Mouse (Mus musculus) MEL (cell line): ENCODE measurements at regions not wholly inside any gene's neighbourhood (a gene's known extent, or its start where the extent isn't known, plus 50 kb on each side); places are given as distances from the start of the nearest gene placed in this dataset.

Experiments
- DNase-seq: peaks from one replicate; pipeline ENCODE4 v3.0.0; 2011; ENCODE audit warnings: low read depth, low spot score
- H3K27ac ChIP-seq: 2 replicates; pipeline ENCODE4 v1.5.1; 2012; ENCODE audit warnings: low read depth, mild to moderate bottlenecking, control low read depth, low read length, moderate library complexity; ENCODE audit not compliant: control insufficient read depth
- H3K27me3 ChIP-seq, 2 experiments: fragments of 150-350 bp in 1 of 2; sonication (generic) in 1 of 2; 2 replicates each; pipeline ENCODE4 v1.6.1; 2012; ENCODE audit warnings: low read length in 2 of 2, mild to moderate bottlenecking in 2 of 2, improper control_type of control experiment in 1 of 2, moderate library complexity in 1 of 2; ENCODE audit not compliant: insufficient read depth in 2 of 2, control insufficient read depth in 1 of 2
- H3K36me3 ChIP-seq, 2 experiments: 2 replicates each; pipeline ENCODE4 v1.6.1; 2012 to 2014; ENCODE audit warnings: low read length in 2 of 2, improper control_type of control experiment in 1 of 2, inconsistent platforms in 1 of 2, mild to moderate bottlenecking in 1 of 2; ENCODE audit not compliant: insufficient read depth in 2 of 2, control insufficient read depth in 1 of 2
- H3K4me1 ChIP-seq, 2 experiments: fragments of 150-350 bp in 1 of 2; sonication (generic) in 1 of 2; 2 replicates each; pipeline ENCODE4 v1.6.1; 2012; ENCODE audit warnings: low read length in 2 of 2, improper control_type of control experiment in 1 of 2, mild to moderate bottlenecking in 1 of 2; ENCODE audit not compliant: insufficient read depth in 2 of 2, control insufficient read depth in 1 of 2
- H3K4me3 ChIP-seq, 2 experiments: fragments of 150-350 bp in 1 of 2; sonication (generic) in 1 of 2; 2 replicates each; pipeline ENCODE4 v1.5.1; 2012; ENCODE audit warnings: low read depth in 2 of 2, low read length in 2 of 2, mild to moderate bottlenecking in 2 of 2, moderate library complexity in 2 of 2, control low read depth in 1 of 2, improper control_type of control experiment in 1 of 2; ENCODE audit not compliant: control insufficient read depth in 1 of 2, insufficient read depth in 1 of 2
- H3K79me2 ChIP-seq: 2 replicates; pipeline ENCODE4 v1.6.1; 2012; ENCODE audit warnings: mild to moderate bottlenecking, low read length, moderate library complexity; ENCODE audit not compliant: control insufficient read depth, poor library complexity, insufficient read depth
- H3K9ac ChIP-seq: 2 replicates; pipeline ENCODE4 v1.6.1; 2012; ENCODE audit warnings: low read depth, mild to moderate bottlenecking, control low read depth, low read length, moderate library complexity; ENCODE audit not compliant: control insufficient read depth, poor library complexity, severe bottlenecking
- H3K9me3 ChIP-seq: fragments of 150-350 bp; sonication (generic); replicated peaks from 2 replicates; pipeline ENCODE4 v1.6.1; 2012; ENCODE audit warnings: mild to moderate bottlenecking, low read length, improper control_type of control experiment, moderate library complexity; ENCODE audit not compliant: insufficient read depth
- CHD1 ChIP-seq: IDR thresholded peaks from 2 replicates; pipeline ENCODE4 v1.6.1; 2012; ENCODE audit warnings: low read depth, mild to moderate bottlenecking, inconsistent platforms, low read length, improper control_type of control experiment
- CTCF ChIP-seq, 3 experiments: IDR thresholded peaks in 2 of 3; conservative IDR thresholded peaks in 1 of 3; 2 replicates each; pipeline ENCODE4 v1.5.1; 2011 to 2012; ENCODE audit warnings: low read length in 3 of 3, low read depth in 2 of 3, mild to moderate bottlenecking in 2 of 3, improper control_type of control experiment in 1 of 3, inconsistent platforms in 1 of 3, mixed read lengths in 1 of 3, moderate library complexity in 1 of 3; ENCODE audit not compliant: control insufficient read depth in 1 of 3, insufficient read depth in 1 of 3, poor library complexity in 1 of 3, severe bottlenecking in 1 of 3
- E2F4 ChIP-seq: IDR thresholded peaks from 2 replicates; pipeline ENCODE4 v1.6.1; 2011; ENCODE audit warnings: low read depth, low read length, improper control_type of control experiment, borderline replicate concordance
- GABPA ChIP-seq: IDR thresholded peaks from 2 replicates; pipeline ENCODE4 v1.6.1; 2012; ENCODE audit warnings: low read depth, mild to moderate bottlenecking, inconsistent platforms, low read length, improper control_type of control experiment, moderate library complexity
- GATA1 ChIP-seq: IDR thresholded peaks from 2 replicates; pipeline ENCODE4 v1.6.1; 2011; ENCODE audit warnings: low read depth, low read length, improper control_type of control experiment
- JUND ChIP-seq: IDR thresholded peaks from 2 replicates; pipeline ENCODE4 v1.6.1; 2011; ENCODE audit warnings: low read depth, mild to moderate bottlenecking, improper control_type of control experiment, low read length
- KAT2A ChIP-seq: conservative IDR thresholded peaks from 2 replicates; pipeline ENCODE4 v1.6.1; 2012; ENCODE audit warnings: low read depth, low read length, improper control_type of control experiment, inconsistent platforms
- MAZ ChIP-seq: IDR thresholded peaks from 2 replicates; pipeline ENCODE4 v1.6.1; 2012; ENCODE audit warnings: low read depth, mild to moderate bottlenecking, inconsistent platforms, low read length, improper control_type of control experiment
- MEF2A ChIP-seq: IDR thresholded peaks from 2 replicates; pipeline ENCODE4 v1.6.1; 2014; ENCODE audit warnings: low read depth, mild to moderate bottlenecking, inconsistent platforms, low read length, improper control_type of control experiment; ENCODE audit not compliant: poor library complexity, insufficient replicate concordance, severe bottlenecking; ENCODE audit errors: extremely low read depth
- MXI1 ChIP-seq: IDR thresholded peaks from 2 replicates; pipeline ENCODE4 v1.6.1; 2011; ENCODE audit warnings: mild to moderate bottlenecking, low read depth, low read length, improper control_type of control experiment
- NELFE ChIP-seq: IDR thresholded peaks from 2 replicates; pipeline ENCODE4 v1.6.1; 2011; ENCODE audit warnings: low read depth, low read length, improper control_type of control experiment
- RAD21 ChIP-seq: IDR thresholded peaks from 2 replicates; pipeline ENCODE4 v1.6.1; 2011; ENCODE audit warnings: mild to moderate bottlenecking, low read depth, low read length, improper control_type of control experiment
- RCOR1 ChIP-seq: IDR thresholded peaks from 2 replicates; pipeline ENCODE4 v1.6.1; 2012; ENCODE audit warnings: low read depth, mild to moderate bottlenecking, inconsistent platforms, low read length, improper control_type of control experiment
- SMC3 ChIP-seq: IDR thresholded peaks from 2 replicates; pipeline ENCODE4 v1.6.1; 2011; ENCODE audit warnings: low read depth, low read length, improper control_type of control experiment
- TAL1 ChIP-seq: IDR thresholded peaks from 2 replicates; pipeline ENCODE4 v1.6.1; 2012; ENCODE audit warnings: mild to moderate bottlenecking, inconsistent platforms, low read length, moderate library complexity, mixed read lengths
- TBP ChIP-seq: IDR thresholded peaks from 2 replicates; pipeline ENCODE4 v1.8.0; 2011; ENCODE audit warnings: low read depth, low read length, improper control_type of control experiment
- UBTF ChIP-seq: IDR thresholded peaks from 2 replicates; pipeline ENCODE4 v1.6.1; 2012; ENCODE audit warnings: low read depth, mild to moderate bottlenecking, inconsistent platforms, low read length, improper control_type of control experiment, moderate library complexity, borderline replicate concordance; ENCODE audit not compliant: insufficient read depth
- USF1 ChIP-seq: IDR thresholded peaks from 2 replicates; pipeline ENCODE4 v1.6.1; 2014; ENCODE audit warnings: low read depth, mild to moderate bottlenecking, inconsistent platforms, low read length, improper control_type of control experiment, moderate library complexity
- USF2 ChIP-seq, 2 experiments: IDR thresholded peaks; 2 replicates each; pipeline ENCODE4 v1.6.1; 2011 to 2012; ENCODE audit warnings: improper control_type of control experiment in 2 of 2, low read length in 2 of 2, borderline replicate concordance in 1 of 2, inconsistent platforms in 1 of 2, low read depth in 1 of 2, mild to moderate bottlenecking in 1 of 2; ENCODE audit not compliant: insufficient read depth in 1 of 2
- ZC3H11A ChIP-seq: IDR thresholded peaks from 2 replicates; pipeline ENCODE4 v1.6.1; 2012; ENCODE audit warnings: low read depth, mild to moderate bottlenecking, inconsistent platforms, low read length, improper control_type of control experiment
- ZMIZ1 ChIP-seq: IDR thresholded peaks from 2 replicates; pipeline ENCODE4 v1.6.1; 2012; ENCODE audit warnings: low read depth, mild to moderate bottlenecking, inconsistent platforms, low read length, improper control_type of control experiment, moderate library complexity
- ZNF384 ChIP-seq: IDR thresholded peaks from 2 replicates; pipeline ENCODE4 v1.6.1; 2012; ENCODE audit warnings: low read depth, mild to moderate bottlenecking, inconsistent platforms, low read length, improper control_type of control experiment

- no peak for DNase-seq
- Histone ChIP-seq H3K27ac (no peak overlapping the region), H3K9ac (no peak overlapping the region), H3K36me3 (no peaks in the 10 kb centered on the region), H3K4me1 (no peaks in the 10 kb centered on the region), H3K9me3 (no peaks in the 10 kb centered on the region), H3K4me3 (no peak overlapping the region), H3K79me2 (no peaks in the 10 kb centered on the region), H3K27me3 (no peaks in the 10 kb centered on the region)
- TF ChIP-seq RAD21 (no peak), MEF2A (no peak), ZMIZ1 (no peak), TAL1 (no peak), ZNF384 (no peak), ZC3H11A (no peak), CTCF (IDR thresholded peaks at IDR 0.05 in 2 of 3, conservative IDR thresholded peaks at IDR 0.05 in 1 of 3; ENCODE audit: control insufficient read depth in 1 of 3, insufficient read depth in 1 of 3, low read depth in 2 of 3, low read length in 3 of 3, poor library complexity in 1 of 3, severe bottlenecking in 1 of 3) (no peak), KAT2A (no peak), USF1 (no peak), NELFE (no peak), E2F4 (no peak), USF2 (IDR thresholded peaks at IDR 0.05; ENCODE audit: borderline replicate concordance in 1 of 2, insufficient read depth in 1 of 2, low read depth in 1 of 2, low read length in 2 of 2) (no peak), MAZ (no peak), UBTF (no peak), GABPA (no peak), SMC3 (no peak), RCOR1 (no peak)
These were observed 362.8 kb upstream of the Thbs1 start for GRCm38 (mm10) chr2:117748892-117749291.

GRCm38 (mm10) chr2:117759491-117760013 lies 352.1 kb upstream of the Thbs1 start:
- Histone ChIP-seq H3K36me3 (no peaks in the 10 kb centered on the region), H3K27ac (no peak overlapping the region), H3K79me2 (no peaks in the 10 kb centered on the region), H3K27me3 (no peaks in the 10 kb centered on the region), H3K4me3 (no peak overlapping the region), H3K9ac (no peak overlapping the region), H3K4me1 (no peaks in the 10 kb centered on the region), H3K9me3 (no peaks in the 10 kb centered on the region)
- TF ChIP-seq SMC3 (no peak), RAD21 (no peak), JUND (no peak), TBP (no peak), GATA1 (no peak), MXI1 (no peak), MEF2A (no peak), CHD1 (no peak), KAT2A (no peak), CTCF (IDR thresholded peaks at IDR 0.05 in 2 of 3, conservative IDR thresholded peaks at IDR 0.05 in 1 of 3; ENCODE audit: control insufficient read depth in 1 of 3, insufficient read depth in 1 of 3, low read depth in 2 of 3, low read length in 3 of 3, poor library complexity in 1 of 3, severe bottlenecking in 1 of 3) (no peak)
- no peak for DNase-seq
